9 mouse cellular contexts compared by ENCODE assay signal in genomic region chr14:56098940-56099339, GRCm38 (mm10). TPM values are rescaled to one million over a fixed set of nuclear protein-coding genes. Genes with fewer than 3 reads are reported as not detected.
DNase-seq lines count a peak whose midpoint lies in the region; ATAC-seq and TF ChIP-seq lines count a peak whose summit lies in the region.
"Had no signal": no experiment of that assay in that cellular context is flagged by ENCODE, and none has a peak within 500 bp of the region (broad histone marks: within the 10 kb centered on the region; RNA-seq: fewer than 3 reads in every experiment).

No protein-coding gene starts in this region.

- no peak overlapping the region for H3K4me2 ChIP-seq in liver, postnatal 0 days (ENCODE audit: low read depth, low read length)
- H3K4me2 ChIP-seq in liver, embryonic 11.5 days, result no peak overlapping the region
- no peak overlapping the region for H3K4me2 ChIP-seq in forebrain, embryonic 11.5 days (ENCODE audit: low read depth, low read length, severe bottlenecking)
- H3K4me2 ChIP-seq: neural tube, embryonic 12.5 days had no signal

- TF ChIP-seq CTCF in liver, postnatal 0 days (IDR thresholded peaks at IDR 0.05; ENCODE audit: low read depth), result peak; percentile 67
- TF ChIP-seq CTCF in small intestine, adult 2 months (IDR thresholded peaks at IDR 0.05; ENCODE audit: extremely low read depth, insufficient read length, insufficient replicate concordance, low read depth, low read length), result peak; percentile 45; the same call in 1 of the 2 replicates

- no peaks in the 10 kb centered on the region for H3K9me3 ChIP-seq in liver, postnatal 0 days (ENCODE audit: low read length)
- H3K9me3 ChIP-seq in liver, embryonic 11.5 days (ENCODE audit: control insufficient read depth, low read length), result no peaks in the 10 kb centered on the region
- H3K9me3 ChIP-seq in forebrain, embryonic 11.5 days (ENCODE audit: control insufficient read depth, low read length), result no peaks in the 10 kb centered on the region
- H3K9me3 ChIP-seq: neural tube, embryonic 12.5 days had no signal

- H3K9ac ChIP-seq in liver, postnatal 0 days (replicated peaks), result no peak overlapping the region
- no peak overlapping the region for H3K9ac ChIP-seq in liver, embryonic 11.5 days (ENCODE audit: low read depth, low read length)
- no peak overlapping the region for H3K9ac ChIP-seq in forebrain, embryonic 11.5 days (ENCODE audit: low read length)
- H3K9ac ChIP-seq: neural tube, embryonic 12.5 days had no signal

- H3K4me1 ChIP-seq in liver, postnatal 0 days (ENCODE audit: insufficient read depth), result no peaks in the 10 kb centered on the region
- H3K4me1 ChIP-seq in liver, embryonic 11.5 days (replicated peaks; ENCODE audit: control insufficient read depth, insufficient read depth, low read length), result no peaks in the 10 kb centered on the region
- no peaks in the 10 kb centered on the region for H3K4me1 ChIP-seq in small intestine, adult 2 months (ENCODE audit: control insufficient read depth, insufficient read depth, insufficient read length, low read length)
- no peaks in the 10 kb centered on the region for H3K4me1 ChIP-seq in forebrain, embryonic 11.5 days (replicated peaks; ENCODE audit: control insufficient read depth, insufficient read depth, low read length)
- H3K4me1 ChIP-seq: neural tube, embryonic 12.5 days had no signal

- DNase-seq in embryo, embryonic 10 days (ENCODE audit: low spot score), result peak; percentile 45
- no peak for DNase-seq in embryo, embryonic 11 days
- DNase-seq in liver, postnatal 0 days, result no peak
- DNase-seq in liver, embryonic 11.5 days (ENCODE audit: low spot score), result no peak
- DNase-seq in brain, adult 2 months (ENCODE audit: low read depth, low spot score), result peak; percentile 12
- no peak for DNase-seq in forebrain, embryonic 11.5 days (ENCODE audit: low spot score)
- no peak for DNase-seq in ovary, postnatal 14 days (ENCODE audit: low spot score)

- WGBS in liver, postnatal 0 days (ENCODE audit: insufficient replicate concordance), result 60% methylated on average over 4 of the region's 4 CpGs
- 67% methylated on average over 4 of the region's 4 CpGs for WGBS in liver, embryonic 11.5 days
- WGBS in small intestine, adult 2 months, result 73% methylated on average over 4 of the region's 4 CpGs
- 74% methylated on average over 4 of the region's 4 CpGs for WGBS in forebrain, embryonic 11.5 days

- no peaks in the 10 kb centered on the region for H3K27me3 ChIP-seq in liver, postnatal 0 days (ENCODE audit: insufficient read depth, low read length)
- no peaks in the 10 kb centered on the region for H3K27me3 ChIP-seq in liver, embryonic 11.5 days (replicated peaks; ENCODE audit: control insufficient read depth, insufficient read depth, low read length)
- no peaks in the 10 kb centered on the region for H3K27me3 ChIP-seq in small intestine, adult 2 months (ENCODE audit: control insufficient read depth, insufficient read depth, low read length)
- no peaks in the 10 kb centered on the region for H3K27me3 ChIP-seq in forebrain, embryonic 11.5 days (ENCODE audit: control insufficient read depth, insufficient read depth, low read length)
- H3K27me3 ChIP-seq: neural tube, embryonic 12.5 days had no signal

- H3K27ac ChIP-seq in liver, postnatal 0 days (ENCODE audit: low read depth), result no peak overlapping the region
- H3K27ac ChIP-seq in liver, embryonic 11.5 days (ENCODE audit: low read depth, low read length), result no peak overlapping the region
- no peak overlapping the region for H3K27ac ChIP-seq in small intestine, adult 2 months (ENCODE audit: insufficient read depth, low read depth, low read length)
- no peak overlapping the region for H3K27ac ChIP-seq in forebrain, embryonic 11.5 days (ENCODE audit: low read depth, low read length)
- H3K27ac ChIP-seq: neural tube, embryonic 12.5 days had no signal

- H3K36me3 ChIP-seq in liver, postnatal 0 days (replicated peaks; ENCODE audit: insufficient read depth, low read length), result no peaks in the 10 kb centered on the region
- no peaks in the 10 kb centered on the region for H3K36me3 ChIP-seq in liver, embryonic 11.5 days (ENCODE audit: control insufficient read depth, insufficient read depth, low read length)
- H3K36me3 ChIP-seq in small intestine, adult 2 months (ENCODE audit: control insufficient read depth, insufficient read depth, low read length), result no peaks in the 10 kb centered on the region
- no peaks in the 10 kb centered on the region for H3K36me3 ChIP-seq in forebrain, embryonic 11.5 days (ENCODE audit: control insufficient read depth, insufficient read depth, low read length)
- H3K36me3 ChIP-seq: neural tube, embryonic 12.5 days had no signal

- TF ChIP-seq EP300 in liver, postnatal 0 days (IDR thresholded peaks at IDR 0.05; ENCODE audit: low read depth), result no peak

- ATAC-seq in liver, postnatal 0 days, result no peak
- no peak for ATAC-seq in liver, embryonic 11.5 days (replicated peaks; ENCODE audit: low FRiP score)
- no peak for ATAC-seq in forebrain, embryonic 11.5 days (replicated peaks; ENCODE audit: low FRiP score)

- no peak overlapping the region for H3K4me3 ChIP-seq in liver, postnatal 0 days (ENCODE audit: low read depth, low read length)
- no peak overlapping the region for H3K4me3 ChIP-seq in liver, embryonic 11.5 days (ENCODE audit: low read depth, low read length)
- no peak overlapping the region for H3K4me3 ChIP-seq in small intestine, adult 2 months (ENCODE audit: low read depth, low read length)
- no peak overlapping the region for H3K4me3 ChIP-seq in forebrain, embryonic 11.5 days (ENCODE audit: low read depth, low read length)
- H3K4me3 ChIP-seq: neural tube, embryonic 12.5 days had no signal

- TF ChIP-seq POLR2A in small intestine, adult 2 months (IDR thresholded peaks at IDR 0.05; ENCODE audit: low read depth, low read length), result no peak

RNA-seq across cellular contexts. Expression of gene Ctsg, which starts 3.4 kb away (rescaled TPM):
- 38.6 and 41.3 TPM in 2 replicates for polyA plus RNA-seq in liver, postnatal 0 days (2015; fragmentation: Nextera tagmentation; extraction: Ambion mirVana)
- 0.36 and 1.3 TPM in 2 replicates for polyA plus RNA-seq in liver, embryonic 11.5 days (2014; fragmentation: Nextera tagmentation; extraction: Ambion mirVana)
- polyA plus RNA-seq in small intestine, adult 2 months (2012; rRNA removed), result 0.25 TPM in 1 of 2 replicates, not detected in the other
- polyA plus RNA-seq in forebrain, embryonic 11.5 days (2014; fragmentation: Nextera tagmentation; extraction: Ambion mirVana), result not detected in 2 replicates
- polyA plus RNA-seq: neural tube, embryonic 12.5 days had no signal

RNA-seq across cellular contexts. Expression of gene Mcpt8, which starts 13.9 kb away (rescaled TPM):
- 13.3 and 19.0 TPM in 2 replicates for polyA plus RNA-seq in liver, postnatal 0 days (2015; fragmentation: Nextera tagmentation; extraction: Ambion mirVana)
- not detected in 2 replicates for polyA plus RNA-seq in liver, embryonic 11.5 days (2014; fragmentation: Nextera tagmentation; extraction: Ambion mirVana)
- not detected in 2 replicates for polyA plus RNA-seq in small intestine, adult 2 months (2012; rRNA removed)
- not detected in 2 replicates for polyA plus RNA-seq in forebrain, embryonic 11.5 days (2014; fragmentation: Nextera tagmentation; extraction: Ambion mirVana)
- polyA plus RNA-seq: neural tube, embryonic 12.5 days had no signal

RNA-seq across cellular contexts. Expression of gene Gzme, which starts 21.5 kb away (rescaled TPM):
- not detected in 2 replicates for polyA plus RNA-seq in liver, postnatal 0 days (2015; fragmentation: Nextera tagmentation; extraction: Ambion mirVana)
- not detected in 2 replicates for polyA plus RNA-seq in liver, embryonic 11.5 days (2014; fragmentation: Nextera tagmentation; extraction: Ambion mirVana)
- polyA plus RNA-seq in small intestine, adult 2 months (2012; rRNA removed), result not detected in 2 replicates
- not detected in 2 replicates for polyA plus RNA-seq in forebrain, embryonic 11.5 days (2014; fragmentation: Nextera tagmentation; extraction: Ambion mirVana)
- polyA plus RNA-seq: neural tube, embryonic 12.5 days had no signal

RNA-seq across cellular contexts. Expression of gene Gzmd, which starts 33.5 kb away (rescaled TPM):
- not detected in 2 replicates for polyA plus RNA-seq in liver, postnatal 0 days (2015; fragmentation: Nextera tagmentation; extraction: Ambion mirVana)
- not detected in 2 replicates for polyA plus RNA-seq in liver, embryonic 11.5 days (2014; fragmentation: Nextera tagmentation; extraction: Ambion mirVana)
- polyA plus RNA-seq in small intestine, adult 2 months (2012; rRNA removed), result not detected in 2 replicates
- not detected in 2 replicates for polyA plus RNA-seq in forebrain, embryonic 11.5 days (2014; fragmentation: Nextera tagmentation; extraction: Ambion mirVana)
- polyA plus RNA-seq: neural tube, embryonic 12.5 days had no signal

RNA-seq across cellular contexts. Expression of gene Mcpt4, which starts 36.8 kb away (rescaled TPM):
- 0.26 and 0.51 TPM in 2 replicates for polyA plus RNA-seq in liver, postnatal 0 days (2015; fragmentation: Nextera tagmentation; extraction: Ambion mirVana)
- not detected in 2 replicates for polyA plus RNA-seq in liver, embryonic 11.5 days (2014; fragmentation: Nextera tagmentation; extraction: Ambion mirVana)
- polyA plus RNA-seq in small intestine, adult 2 months (2012; rRNA removed), result 0.14 and 0.34 TPM in 2 replicates
- polyA plus RNA-seq in forebrain, embryonic 11.5 days (2014; fragmentation: Nextera tagmentation; extraction: Ambion mirVana), result not detected in 2 replicates
- polyA plus RNA-seq: neural tube, embryonic 12.5 days had no signal

Comparison
In these comparisons a context has a peak if more than half of its experiments do, and no peak if none do; other contexts are left out.
1. DNase-seq: peak in embryo, embryonic 10 days (single experiment) and brain, adult 2 months (single experiment); none in embryo, embryonic 11 days (single experiment), liver, postnatal 0 days (single experiment), liver, embryonic 11.5 days (single experiment), forebrain, embryonic 11.5 days (single experiment) and ovary, postnatal 14 days (single experiment).
2. RNA of gene Ctsg, which starts 3.4 kb away (polyA plus RNA-seq): 38.6 to 41.3 TPM in liver, postnatal 0 days; 0.36 to 1.3 TPM in liver, embryonic 11.5 days, 0.25 TPM in small intestine, adult 2 months and not detected in forebrain, embryonic 11.5 days; every median in the first group is over 10 times any median in the second.
3. RNA of gene Mcpt8, which starts 13.9 kb away (polyA plus RNA-seq): 13.3 to 19.0 TPM in liver, postnatal 0 days; not detected in liver, embryonic 11.5 days, not detected in small intestine, adult 2 months and not detected in forebrain, embryonic 11.5 days; every median in the first group is over 10 times any median in the second.